Mouse (Mus musculus) bone marrow, adult 2 months (tissue): ENCODE data around the gene Card11.

ENCODE experiments used
- CTCF ChIP-seq: fragments of 200-500 bp; IDR thresholded peaks from 2 replicates; pipeline ENCODE4 v1.5.1; 2011; ENCODE audit warnings: low read length, control low read depth; ENCODE audit not compliant: control insufficient read depth, insufficient read depth
- POLR2A ChIP-seq: fragments of 200-500 bp; IDR thresholded peaks from 2 replicates; pipeline ENCODE4 v1.6.1; 2011; ENCODE audit warnings: low read depth, mild to moderate bottlenecking, control low read depth, low read length, borderline replicate concordance; ENCODE audit not compliant: control insufficient read depth

DNA sequence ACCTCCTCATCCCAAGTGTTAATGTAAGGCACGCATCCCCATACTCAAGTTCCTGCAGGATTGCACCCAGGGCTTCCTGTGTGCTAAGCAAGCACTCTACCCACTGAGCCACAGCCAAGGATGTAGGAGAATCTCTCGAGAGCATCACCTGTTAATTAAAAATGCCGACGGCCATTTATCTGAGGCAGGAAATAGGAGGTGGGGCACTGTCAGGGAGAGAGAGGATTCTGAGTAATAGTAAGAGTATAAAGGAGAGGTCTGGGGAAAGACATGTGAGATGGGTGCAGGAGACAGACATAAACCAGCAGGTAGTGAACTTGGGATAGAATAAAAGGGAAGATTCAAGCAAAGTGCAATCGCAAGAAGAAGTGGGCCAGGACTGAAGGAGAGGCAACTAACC lies 19.6 kb downstream of the Card11 start:
- TF ChIP-seq POLR2A (no peak), CTCF (no peak)
